Mouse (Mus musculus) monocyte, adult 5-6 weeks (primary cell): ENCODE results near the gene Coq4. TPM values are rescaled to one million over a fixed set of nuclear protein-coding genes. Genes with fewer than 3 reads are reported as not detected.

Source experiments
- ATAC-seq: fragments of 153-309, 156-312 bp; replicated peaks from 2 replicates; pipeline ENCODE4 v1.8.0; 2017; ENCODE audit warnings: mild to moderate bottlenecking; ENCODE audit not compliant: low TSS enrichment, insufficient number of reproducible peaks, severe bottlenecking, poor library complexity, low FRiP score
- total RNA-seq: library from RNA; stranded (forward); fragments of 200-1000, 200-491, 200-594 nt; gene quantifications from 3 replicates; pipeline ENCODE4 v1.2.3, GENCODE M21; 2017

Gene Coq4
- total RNA-seq, 1 experiment from 2014 or later: not detected

DNA sequence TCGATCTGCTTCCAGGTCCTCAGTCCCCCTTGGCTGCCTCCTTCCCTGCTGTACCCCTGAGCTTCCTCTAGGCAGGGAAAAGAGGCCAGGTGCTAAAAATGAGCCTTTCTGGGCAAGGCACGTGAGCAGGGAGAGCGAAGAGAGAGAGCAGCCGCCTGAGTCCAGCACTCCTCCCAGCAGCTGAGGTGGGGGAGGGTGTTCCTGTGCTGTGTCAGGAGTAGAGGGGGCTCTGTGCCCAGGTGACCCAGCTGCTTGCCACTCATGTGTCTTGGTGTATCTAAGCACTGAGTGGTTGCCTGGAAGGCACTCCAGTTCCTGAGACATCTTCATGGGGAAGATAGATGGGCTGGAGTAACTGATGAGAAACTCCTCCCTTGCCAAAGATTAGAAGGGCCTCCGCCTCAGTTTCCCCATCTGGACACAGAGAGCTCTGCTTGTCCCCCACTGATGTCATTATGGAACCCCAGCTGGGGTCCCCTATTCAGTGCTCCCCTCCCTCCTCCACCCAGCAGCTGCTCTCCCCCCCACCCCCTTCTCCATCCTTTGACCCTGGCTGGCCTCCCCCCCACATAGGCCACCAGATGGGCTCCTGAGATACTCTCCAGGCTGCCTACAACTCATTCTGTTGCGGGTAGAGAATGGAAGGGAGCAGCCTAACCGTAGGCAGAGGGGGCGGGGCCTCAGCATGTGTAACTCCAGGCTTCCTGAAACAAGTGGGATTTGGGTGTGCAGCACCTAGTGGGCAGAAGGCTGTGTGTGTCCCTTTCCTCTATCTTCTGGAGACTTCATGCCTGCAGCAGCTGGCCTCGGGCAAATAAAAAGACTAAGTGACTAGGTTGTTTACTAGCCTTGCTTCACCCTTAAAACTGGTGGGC lies 56.2 kb downstream of the Coq4 start:
- no peak for ATAC-seq

DNA sequence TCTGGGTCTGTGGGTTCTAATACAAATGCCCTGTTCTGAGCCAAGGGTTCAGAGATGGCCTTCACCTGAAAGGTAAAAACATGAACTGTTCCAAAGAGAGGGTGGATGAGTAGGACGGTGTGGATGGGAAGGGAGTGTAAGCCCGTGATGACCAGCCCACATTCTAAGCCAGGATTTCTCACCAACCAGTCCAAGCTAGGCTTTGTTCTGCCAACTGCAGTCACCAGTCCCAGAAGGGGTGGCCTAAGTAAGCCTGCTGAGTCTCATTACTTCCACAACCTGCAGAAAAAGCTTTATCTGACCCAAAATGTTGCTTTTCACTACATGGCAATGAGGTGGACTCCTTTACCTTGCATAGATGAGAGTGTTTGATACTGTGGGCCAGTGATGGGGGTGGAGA lies 56.8 kb downstream of the Coq4 start:
- ATAC-seq: no peak

DNA sequence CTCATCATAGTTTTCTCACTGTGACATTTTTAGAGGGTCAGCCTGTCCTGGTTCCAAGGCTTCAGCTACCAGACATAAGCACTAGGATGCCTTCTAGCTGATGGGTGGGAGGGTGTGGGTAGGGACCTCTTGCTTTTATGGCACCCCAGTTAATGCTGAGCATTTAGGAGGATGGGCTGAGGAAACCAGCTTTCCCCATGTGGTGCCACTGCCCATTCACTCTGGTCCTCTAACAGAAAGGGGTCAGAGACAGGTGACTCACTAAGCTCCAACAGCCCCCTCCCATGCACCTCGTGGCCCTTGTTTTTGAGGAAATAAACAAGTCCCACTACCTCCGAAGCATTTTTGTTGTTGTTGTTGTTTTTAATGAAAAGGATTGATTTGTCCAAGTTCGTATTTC lies 57.4 kb downstream of the Coq4 start:
- no peak for ATAC-seq

DNA sequence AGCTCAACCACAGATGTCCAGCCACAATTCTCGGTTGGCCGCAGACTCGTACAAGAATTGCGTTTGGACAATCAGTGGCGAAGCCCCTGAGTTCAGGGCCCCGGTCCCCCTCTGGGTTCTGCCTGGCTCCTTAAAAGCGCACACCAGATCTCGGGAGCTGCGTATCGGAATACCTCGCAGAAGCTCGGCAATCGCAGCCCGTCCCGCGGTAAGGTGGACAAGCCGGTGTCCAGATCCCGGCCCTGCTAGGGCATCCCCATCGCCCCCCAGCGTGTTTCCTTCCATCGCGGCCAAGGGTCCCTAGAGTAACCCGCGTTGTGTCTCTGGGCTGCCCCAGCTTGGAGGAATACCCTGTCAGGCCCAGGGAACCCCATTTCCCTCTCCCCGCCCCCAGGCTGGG lies 58.3 kb downstream of the Coq4 start:
- no peak for ATAC-seq

DNA sequence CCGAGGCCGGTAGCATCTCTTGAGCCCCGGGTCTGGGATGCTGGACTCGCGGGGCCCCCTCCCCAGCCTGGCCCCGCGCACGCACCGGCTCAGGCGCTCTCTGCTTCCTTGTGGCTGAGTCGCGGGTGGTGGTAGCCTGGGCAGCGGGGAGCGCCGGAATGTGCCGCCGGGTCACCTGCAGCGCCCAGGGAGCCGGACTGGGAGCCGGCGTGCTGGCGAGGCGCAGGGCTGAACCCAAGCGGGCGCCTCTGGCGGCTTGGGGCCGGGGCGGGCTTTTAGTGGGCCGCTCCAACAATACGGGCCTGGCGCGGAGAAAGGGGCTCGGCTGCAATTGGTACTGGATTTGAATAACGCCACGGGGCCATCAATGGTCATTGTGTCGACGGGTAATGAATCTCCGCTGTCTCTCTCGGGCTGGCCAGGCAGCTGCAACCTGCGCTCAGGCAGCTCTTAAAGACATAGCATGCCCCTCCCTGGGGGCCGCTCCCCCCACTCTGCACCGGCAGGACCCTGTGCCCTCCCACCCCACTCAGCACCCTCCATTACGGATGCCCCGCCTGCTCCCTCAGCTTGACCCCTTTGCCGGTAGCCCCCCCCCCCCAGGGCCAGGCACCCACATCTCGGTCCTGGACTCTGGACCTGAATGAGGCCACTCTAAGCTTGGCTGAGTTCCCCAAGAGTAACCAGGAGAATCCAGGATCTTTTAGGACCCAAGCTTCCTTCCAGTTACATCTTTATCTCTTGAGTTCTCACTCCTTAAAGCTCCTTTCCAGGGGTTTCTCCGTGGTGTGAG lies 59.0 kb downstream of the Coq4 start:
- no peak for ATAC-seq

DNA sequence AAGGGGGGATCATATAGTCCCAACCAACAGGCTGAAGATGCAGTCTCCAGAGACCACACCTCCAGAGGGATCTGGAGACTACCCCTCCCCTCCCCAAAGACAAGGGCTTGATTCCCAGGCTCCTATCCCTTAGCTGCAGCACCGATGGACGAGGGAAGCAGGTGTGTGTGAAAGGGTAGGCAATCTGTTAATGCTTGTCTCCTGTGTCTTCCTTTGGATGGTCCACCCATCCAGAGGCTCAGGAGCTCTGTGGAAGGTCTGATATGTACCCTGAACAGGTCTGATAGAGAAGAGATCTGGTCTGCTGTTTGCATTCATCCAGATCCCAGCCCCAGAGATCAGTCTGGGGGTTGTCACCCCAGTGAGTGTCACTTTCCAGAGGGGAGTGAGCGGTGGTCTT lies 59.6 kb downstream of the Coq4 start:
- ATAC-seq: no peak

Other genes starting within 250 kb of the Coq4 start
- gene Rapgef1, start 167.8 kb upstream of the Coq4 start, total RNA-seq: 62.3 to 108 TPM (median 83.0 TPM) in 3 replicates
- gene Gm13420, start 35.8 kb upstream of the Coq4 start, total RNA-seq: 0.68 TPM in 1 of 3 replicates, not detected in the others
- 3.0 TPM in 1 of 3 replicates, not detected in the others for gene Gm13547, start 28.2 kb upstream of the Coq4 start, total RNA-seq
- gene Trub2, start 1.0 kb downstream of the Coq4 start, total RNA-seq: 17.7 to 41.0 TPM (median 28.7 TPM) in 3 replicates
- 7.7 to 10.9 TPM (median 8.0 TPM) in 3 replicates for gene Slc27a4, start 15.1 kb downstream of the Coq4 start, total RNA-seq
- gene Urm1, start 32.6 kb downstream of the Coq4 start, total RNA-seq: 13.8 to 26.9 TPM (median 23.8 TPM) in 3 replicates
- gene Cercam, start 81.7 kb downstream of the Coq4 start, total RNA-seq: 1.2 to 9.8 TPM (median 3.1 TPM) in 3 replicates
- 76.9 to 105 TPM (median 89.7 TPM) in 3 replicates for gene Odf2, start 101.7 kb downstream of the Coq4 start, total RNA-seq
- gene Gle1, start 147.9 kb downstream of the Coq4 start, total RNA-seq: 62.8 to 92.3 TPM (median 86.3 TPM) in 3 replicates
- 296 to 354 TPM (median 326 TPM) in 3 replicates for gene Sptan1, start 178.1 kb downstream of the Coq4 start, total RNA-seq